Mouse (Mus musculus) E14TG2a.4 (cell line): ENCODE measurements around the gene Lmntd1.

Source experiments
- H3K27me3 ChIP-seq: 2 replicates; pipeline ENCODE4 v1.6.1; 2014; ENCODE audit warnings: low read length, control low read depth; ENCODE audit not compliant: insufficient read depth
- H3K36me3 ChIP-seq: 2 replicates; pipeline ENCODE4 v1.6.1; 2014; ENCODE audit warnings: low read length, control low read depth; ENCODE audit not compliant: insufficient read depth
- H3K4me1 ChIP-seq: replicated peaks from 2 replicates; pipeline ENCODE4 v1.6.1; 2014; ENCODE audit warnings: low read depth, low read length, control low read depth
- H3K4me3 ChIP-seq: replicated peaks from 2 replicates; pipeline ENCODE4 v1.5.1; 2014; ENCODE audit warnings: mild to moderate bottlenecking, low read length
- H3K9me3 ChIP-seq: 2 replicates; pipeline ENCODE4 v1.6.1; 2014; ENCODE audit warnings: low read length, control low read depth
- CTCF ChIP-seq: conservative IDR thresholded peaks from 2 replicates; pipeline ENCODE4 v1.5.1; 2014; ENCODE audit warnings: low read length
- NANOG ChIP-seq: IDR thresholded peaks from 2 replicates; pipeline ENCODE4 v1.6.1; 2014; ENCODE audit warnings: borderline replicate concordance, low read length, mixed read lengths
- POU5F1 ChIP-seq: IDR thresholded peaks from 2 replicates; pipeline ENCODE4 v1.6.1; 2014; ENCODE audit warnings: low read length, borderline replicate concordance

Lmntd1 gene

GRCm38 (mm10) chr6:145595905-145596304 is 18.2 kb downstream of the Lmntd1 start:
- H3K4me1 ChIP-seq = 0 out of 2 replicates have a peak, but pooled peaks cover 4% of the 10 kb centered on the region
- TF ChIP-seq CTCF (no peak), POU5F1 (no peak), NANOG (no peak)
- H3K36me3 ChIP-seq = no peaks in the 10 kb centered on the region
- H3K4me3 ChIP-seq = no peak overlapping the region
- no peaks in the 10 kb centered on the region; the same call in 1 of the 2 replicates for H3K27me3 ChIP-seq
- H3K9me3 ChIP-seq = no peaks in the 10 kb centered on the region

DNA sequence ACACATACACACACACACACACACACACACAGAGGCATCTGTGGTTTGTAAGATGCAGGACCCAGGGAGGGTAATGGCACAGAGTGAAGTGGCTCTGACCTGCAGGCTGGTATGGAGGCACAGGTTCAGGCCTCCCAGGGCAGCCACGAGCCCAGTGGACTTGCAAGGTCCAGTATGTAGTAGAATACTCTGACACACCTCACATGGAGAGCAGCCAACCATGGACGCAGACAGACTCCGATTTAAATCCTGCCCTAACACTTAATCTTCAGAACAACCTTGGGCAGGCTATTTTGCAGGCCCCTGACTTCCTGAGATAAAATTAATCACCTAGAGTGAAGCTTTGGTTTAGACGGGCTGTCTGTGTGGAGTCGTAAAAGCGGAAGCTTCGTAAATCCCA is 20.1 kb downstream of the Lmntd1 start:
- no peaks in the 10 kb centered on the region for H3K9me3 ChIP-seq
- H3K4me1 ChIP-seq = 0 out of 2 replicates have a peak, but pooled peaks cover 4% of the 10 kb centered on the region
- no peaks in the 10 kb centered on the region for H3K36me3 ChIP-seq
- no peaks in the 10 kb centered on the region; the same call in 1 of the 2 replicates for H3K27me3 ChIP-seq
- TF ChIP-seq POU5F1 (no peak), CTCF (no peak), NANOG (no peak)
- no peak overlapping the region for H3K4me3 ChIP-seq

GRCm38 (mm10) chr6:145592531-145592998 is 21.6 kb downstream of the Lmntd1 start:
- TF ChIP-seq NANOG (no peak), CTCF (no peak), POU5F1 (no peak)
- no peaks in the 10 kb centered on the region for H3K36me3 ChIP-seq
- H3K9me3 ChIP-seq = no peaks in the 10 kb centered on the region
- no peaks in the 10 kb centered on the region for H3K4me1 ChIP-seq
- H3K27me3 ChIP-seq = no peaks in the 10 kb centered on the region; the same call in 1 of the 2 replicates
- no peak overlapping the region for H3K4me3 ChIP-seq

DNA sequence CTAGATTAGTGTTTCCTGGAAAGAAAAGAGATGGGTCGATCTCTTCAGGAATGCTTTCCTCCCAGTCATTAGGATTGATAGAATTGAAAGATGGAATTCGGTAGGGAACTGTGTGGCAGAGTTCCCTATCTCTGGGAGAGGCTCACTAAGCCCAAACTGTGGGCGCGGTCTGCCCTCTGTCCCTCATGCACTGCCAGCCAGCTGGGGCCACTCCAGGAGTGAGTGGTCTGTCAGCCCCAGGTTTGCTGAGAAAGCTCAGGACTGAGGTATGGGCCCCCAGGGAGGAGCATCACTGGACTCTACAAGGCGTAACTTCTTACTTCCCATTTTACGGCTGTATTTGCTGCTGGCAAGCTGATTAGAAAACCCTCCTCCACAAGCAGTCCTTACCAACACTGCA is 22.1 kb downstream of the Lmntd1 start:
- Histone ChIP-seq H3K27me3 (no peaks in the 10 kb centered on the region; the same call in 1 of the 2 replicates), H3K9me3 (no peaks in the 10 kb centered on the region), H3K4me1 (no peaks in the 10 kb centered on the region), H3K36me3 (no peaks in the 10 kb centered on the region), H3K4me3 (no peak overlapping the region)
- no peak for TF ChIP-seq POU5F1
- no peak for TF ChIP-seq NANOG
- no peak for TF ChIP-seq CTCF

DNA sequence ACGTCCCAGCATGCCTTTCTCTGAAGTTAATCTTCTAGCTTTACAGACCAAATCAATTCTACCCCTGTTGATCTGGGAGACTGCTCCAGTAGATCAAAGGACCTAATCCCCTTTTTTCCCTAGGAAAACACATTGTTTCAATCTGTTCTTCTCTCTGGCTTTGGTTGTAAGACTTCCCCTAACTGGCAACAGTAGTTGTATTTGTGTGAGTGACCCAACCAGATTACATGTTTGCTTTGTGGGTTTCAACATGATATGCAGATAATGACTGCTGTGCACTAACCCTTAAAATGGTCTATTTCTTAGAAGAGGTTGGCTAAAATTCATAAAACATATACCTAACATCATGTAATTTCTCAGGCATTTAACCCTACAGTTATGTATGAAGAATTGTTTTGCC is 22.5 kb downstream of the Lmntd1 start:
- no peaks in the 10 kb centered on the region for H3K9me3 ChIP-seq
- no peaks in the 10 kb centered on the region for H3K4me1 ChIP-seq
- no peak for TF ChIP-seq CTCF
- TF ChIP-seq NANOG = no peak
- no peak for TF ChIP-seq POU5F1
- no peaks in the 10 kb centered on the region; the same call in 1 of the 2 replicates for H3K27me3 ChIP-seq
- no peaks in the 10 kb centered on the region for H3K36me3 ChIP-seq
- H3K4me3 ChIP-seq = no peak overlapping the region

- TF ChIP-seq CTCF (no peak), POU5F1 (no peak), NANOG (no peak)
- H3K4me3 ChIP-seq = no peak overlapping the region
- no peaks in the 10 kb centered on the region for H3K36me3 ChIP-seq
- no peaks in the 10 kb centered on the region for H3K4me1 ChIP-seq
- no peaks in the 10 kb centered on the region; the same call in 1 of the 2 replicates for H3K27me3 ChIP-seq
- H3K9me3 ChIP-seq = no peaks in the 10 kb centered on the region
Observed at GRCm38 (mm10) chr6:145590501-145591293, 23.4 kb downstream of the Lmntd1 start.

- H3K4me3 ChIP-seq = no peak overlapping the region
- H3K27me3 ChIP-seq = no peaks in the 10 kb centered on the region
- no peaks in the 10 kb centered on the region for H3K4me1 ChIP-seq
- no peaks in the 10 kb centered on the region for H3K36me3 ChIP-seq
- no peaks in the 10 kb centered on the region for H3K9me3 ChIP-seq
- TF ChIP-seq CTCF = no peak
- TF ChIP-seq NANOG = no peak
- TF ChIP-seq POU5F1 = no peak
Observed at GRCm38 (mm10) chr6:145585052-145585973, 28.8 kb downstream of the Lmntd1 start.

DNA sequence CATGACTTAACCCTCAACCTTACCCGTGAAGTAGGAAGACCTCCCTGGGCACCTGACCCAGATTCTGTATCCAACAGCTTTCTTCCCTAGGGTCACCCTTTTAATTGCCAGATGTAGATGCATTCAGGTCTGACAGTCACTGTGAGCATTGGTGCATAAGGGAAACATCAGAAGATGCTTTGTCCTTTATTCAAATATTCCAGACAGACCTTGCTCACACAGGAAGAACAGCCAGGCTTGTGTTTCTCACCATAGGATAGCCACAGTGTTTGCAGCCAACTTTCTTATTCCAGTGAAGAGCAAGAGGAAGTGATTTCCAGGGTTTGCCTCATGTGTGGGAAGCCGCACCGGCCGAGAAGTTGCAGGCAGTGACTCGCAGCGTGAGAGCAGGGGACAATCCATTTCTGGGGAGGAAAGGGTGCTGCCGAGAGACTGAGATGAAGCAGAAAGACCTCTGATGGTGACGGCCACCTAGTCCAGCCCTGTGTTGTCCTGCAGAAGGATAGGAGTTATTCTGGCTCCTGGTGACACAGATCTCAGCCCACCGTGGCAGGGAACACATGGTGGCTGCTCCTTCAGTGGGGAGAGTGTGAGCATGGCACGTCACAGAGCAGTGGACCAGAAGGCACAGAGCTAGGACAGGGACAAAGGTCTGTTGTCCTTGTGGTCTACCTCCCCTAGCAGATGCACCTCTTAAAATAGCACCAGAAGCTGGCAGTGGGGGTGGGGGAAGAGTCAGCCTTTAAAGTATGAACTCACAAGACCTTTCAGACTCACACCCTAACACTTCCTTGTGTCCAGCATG is 32.6 kb downstream of the Lmntd1 start:
- H3K4me1 ChIP-seq = no peaks in the 10 kb centered on the region
- peaks cover 3% of the 10 kb centered on the region; the same call in 1 of the 2 replicates for H3K27me3 ChIP-seq
- no peaks in the 10 kb centered on the region for H3K9me3 ChIP-seq
- no peaks in the 10 kb centered on the region for H3K36me3 ChIP-seq
- H3K4me3 ChIP-seq = no peak overlapping the region
- no peak for TF ChIP-seq CTCF
- TF ChIP-seq POU5F1 = no peak
- TF ChIP-seq NANOG = no peak
